Mouse (Mus musculus) central nervous system, embryonic 11.5 days (tissue): ENCODE data around the gene Cdh16. TPM values are rescaled to one million over a fixed set of nuclear protein-coding genes. Genes with fewer than 3 reads are reported as not detected.

Experiments used
- polyA plus RNA-seq: library from polyadenylated mRNA; depleted of rRNA; stranded (reverse); fragments of >200 nt; gene quantifications from 2 replicates; pipeline ENCODE4 v1.2.3, GENCODE M21; 2012; rRNA removed

Gene Cdh16
- polyA plus RNA-seq, result 0.26 and 0.72 TPM in 2 replicates

GRCm38 (mm10) chr8:104624161-104624560, at the start of gene Cdh16:
Gene Cdh16, minus strand, starts transcription at chr8:104624396.

GRCm38 (mm10) chr8:104641426-104642323, 17.5 kb upstream of the Cdh16 start, which contains the start of gene Ciao2b:
Gene Ciao2b, minus strand, starts transcription at chr8:104641965.

GRCm38 (mm10) chr8:104630981-104631663, 6.9 kb upstream of the Cdh16 start, which contains the start of gene Rrad:
Gene Rrad, minus strand, starts transcription at chr8:104631327.

GRCm38 (mm10) chr8:104591133-104591834, 32.9 kb downstream of the Cdh16 start, which contains the start of gene Pdp2:
Gene Pdp2, plus strand, starts transcription at chr8:104591451.

Other genes with a start within 250 kb of the Cdh16 start
- 15.4 and 17.8 TPM in 2 replicates for gene Cmtm4, start 228.6 kb downstream of the Cdh16 start, polyA plus RNA-seq
- 87.6 and 96.0 TPM in 2 replicates for gene Dync1li2, start 181.3 kb downstream of the Cdh16 start, polyA plus RNA-seq
- gene Terb1, start 114.5 kb downstream of the Cdh16 start, polyA plus RNA-seq, result 0.11 and 0.22 TPM in 2 replicates
- 61.2 and 99.5 TPM in 2 replicates for gene Nae1, start 89.8 kb downstream of the Cdh16 start, polyA plus RNA-seq
- 0.61 and 0.83 TPM in 2 replicates for gene Car7, start 89.7 kb downstream of the Cdh16 start, polyA plus RNA-seq
- 6.7 and 7.3 TPM in 2 replicates for gene Pdp2, start 32.9 kb downstream of the Cdh16 start, polyA plus RNA-seq
- 2.6 and 5.8 TPM in 2 replicates for gene Rrad, start 6.9 kb upstream of the Cdh16 start, polyA plus RNA-seq
- gene Ciao2b, start 17.6 kb upstream of the Cdh16 start, polyA plus RNA-seq, result 60.9 and 61.1 TPM in 2 replicates
- gene Ces2a, start 109.6 kb upstream of the Cdh16 start, polyA plus RNA-seq, result 0.07 and 0.13 TPM in 2 replicates
- 0.12 and 0.16 TPM in 2 replicates for gene Ces2b, start 207.2 kb upstream of the Cdh16 start, polyA plus RNA-seq
- gene Ces2c, start 222.7 kb upstream of the Cdh16 start, polyA plus RNA-seq, result not detected in 2 replicates